Mouse (Mus musculus) testis, adult 2 months (tissue): ENCODE measurements around the gene Brpf1.

ENCODE experiments used
- CTCF ChIP-seq: fragments of 200-500 bp; IDR thresholded peaks from 2 replicates; pipeline ENCODE4 v1.5.1; 2012; ENCODE audit warnings: low read depth, mild to moderate bottlenecking, inconsistent platforms, low read length, moderate library complexity; ENCODE audit not compliant: control insufficient read depth, insufficient read depth, insufficient replicate concordance
- POLR2A ChIP-seq: fragments of 200-500 bp; IDR thresholded peaks from 2 replicates; pipeline ENCODE4 v1.6.1; 2012; ENCODE audit warnings: low read depth, mild to moderate bottlenecking, inconsistent platforms, low read length, moderate library complexity; ENCODE audit not compliant: control insufficient read depth

GRCm38 (mm10) chr6:113296046-113296445, 10.9 kb upstream of the Brpf1 start:
- TF ChIP-seq CTCF (no peak), POLR2A (no peak)
